Mouse (Mus musculus): Measurements from ENCODE around the gene Alkbh3. TPM values are rescaled to one million over a fixed set of nuclear protein-coding genes. Genes with fewer than 3 reads are reported as not detected.

The Alkbh3 gene
- total RNA-seq (2022), result 10 to 100 TPM; 20.7 to 31.5 (median 27.8) TPM

DNA sequence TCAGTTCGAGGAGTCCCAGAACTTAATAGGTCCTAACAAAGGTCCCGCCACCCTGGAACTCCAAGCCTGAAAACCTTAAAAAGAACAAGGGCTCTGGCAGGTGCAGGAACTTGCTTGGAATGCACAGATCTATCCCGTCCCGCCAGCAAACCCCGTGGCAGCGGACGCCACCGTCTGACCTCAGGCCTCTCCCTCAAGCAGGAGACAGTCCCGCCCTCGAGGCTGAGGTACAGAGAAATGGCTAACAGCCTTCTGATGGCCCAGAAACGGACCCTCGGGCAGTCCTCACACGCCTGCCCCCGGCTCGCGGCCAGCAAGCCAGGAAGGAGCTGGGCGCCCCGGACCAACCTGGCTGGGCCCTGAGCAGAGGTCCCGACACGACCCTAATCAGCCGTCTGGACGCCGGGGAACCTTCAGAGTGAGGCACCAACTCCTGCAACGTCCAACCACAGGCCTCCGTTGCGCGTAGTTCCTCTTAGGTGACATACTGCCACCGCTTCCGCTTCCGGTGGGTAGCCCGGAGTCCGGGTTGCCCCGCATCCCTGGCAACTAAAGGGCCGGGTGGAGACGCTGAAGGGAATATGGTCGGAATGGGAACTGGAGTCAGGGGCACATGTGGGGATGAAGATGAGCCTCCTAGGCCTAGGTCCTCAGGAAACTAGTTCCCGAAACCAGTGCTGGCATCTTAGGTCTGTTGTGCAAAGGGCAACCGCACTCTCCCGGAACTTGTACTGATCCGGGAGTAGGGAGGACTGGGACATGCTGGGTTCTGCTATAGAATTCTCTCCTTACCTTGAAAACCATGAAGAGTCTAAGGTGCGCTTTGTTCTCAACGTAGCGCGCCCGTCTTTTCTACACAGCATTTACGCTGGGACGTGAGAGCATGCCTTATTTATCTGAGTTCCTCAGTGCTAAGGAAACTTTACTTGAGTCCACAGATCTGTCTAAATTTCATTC, at the start of gene Alkbh3:
TSS of gene Alkbh3 (minus strand) at position 473 of the 957 bp plus-strand sequence.
- DNase-seq (ENCODE audit: low spot score in 2 of 2), result peak; percentile 88 to 92

DNA sequence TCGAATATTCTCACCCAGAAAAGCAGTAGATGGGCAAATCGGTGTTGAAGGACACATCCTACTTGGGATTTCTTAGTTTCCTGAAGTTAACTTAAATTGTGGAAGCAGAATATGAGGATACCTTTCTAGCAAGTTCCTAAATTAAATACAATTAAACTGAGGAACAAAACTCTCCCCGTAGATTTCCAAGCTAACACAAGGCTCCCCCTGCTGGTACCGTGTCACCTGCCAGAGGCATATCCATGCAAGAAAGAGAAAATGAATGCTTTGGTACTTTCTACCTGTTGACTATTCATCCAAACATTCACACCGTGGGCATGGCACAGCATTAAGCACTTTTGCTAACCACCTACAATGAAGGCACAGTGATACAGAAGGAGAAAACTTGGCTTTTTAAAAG, 48.9 kb upstream of the Alkbh3 start:
- no peak for DNase-seq (ENCODE audit: low spot score in 2 of 2)

DNA sequence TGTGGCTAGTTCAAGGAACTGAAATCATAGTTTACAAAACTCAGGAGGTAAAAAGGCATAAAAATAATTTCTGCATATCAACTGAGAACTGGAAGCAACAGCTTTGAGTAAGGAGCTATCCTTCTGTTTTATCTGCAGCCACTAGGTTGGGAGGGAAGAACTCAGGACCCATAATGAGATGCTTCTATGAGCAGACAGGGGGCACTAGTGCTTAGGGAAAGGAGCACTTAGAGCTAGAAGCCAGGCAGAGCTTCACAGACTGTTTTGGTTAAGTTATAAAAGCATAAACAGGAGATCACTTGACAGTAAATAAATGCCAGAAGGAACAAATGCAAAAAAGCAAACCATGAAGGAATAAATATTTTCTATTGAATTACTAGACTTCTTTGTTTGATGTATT, 44.2 kb upstream of the Alkbh3 start:
- DNase-seq (ENCODE audit: low spot score in 2 of 2), result no peak

DNA sequence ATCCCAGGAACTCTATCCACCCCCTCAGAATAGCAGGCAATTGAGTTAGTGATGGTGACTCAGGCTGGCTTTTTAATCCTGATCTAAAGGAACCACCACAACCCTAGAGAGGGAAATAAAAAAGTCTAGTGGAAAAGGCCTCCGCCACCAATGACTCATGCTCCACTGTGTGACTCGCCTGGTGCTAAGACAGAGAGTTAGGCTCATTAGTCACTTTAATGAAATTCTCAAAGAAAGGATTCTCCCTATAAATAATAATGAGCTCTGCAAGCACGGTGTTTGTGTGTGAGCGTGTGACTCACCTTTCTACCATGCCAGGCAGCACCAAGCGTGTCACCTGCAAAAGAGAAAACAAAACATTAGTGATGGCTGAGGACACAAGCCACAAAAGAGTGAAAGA, 41.3 kb upstream of the Alkbh3 start:
- DNase-seq (ENCODE audit: low spot score in 2 of 2), result no peak

DNA sequence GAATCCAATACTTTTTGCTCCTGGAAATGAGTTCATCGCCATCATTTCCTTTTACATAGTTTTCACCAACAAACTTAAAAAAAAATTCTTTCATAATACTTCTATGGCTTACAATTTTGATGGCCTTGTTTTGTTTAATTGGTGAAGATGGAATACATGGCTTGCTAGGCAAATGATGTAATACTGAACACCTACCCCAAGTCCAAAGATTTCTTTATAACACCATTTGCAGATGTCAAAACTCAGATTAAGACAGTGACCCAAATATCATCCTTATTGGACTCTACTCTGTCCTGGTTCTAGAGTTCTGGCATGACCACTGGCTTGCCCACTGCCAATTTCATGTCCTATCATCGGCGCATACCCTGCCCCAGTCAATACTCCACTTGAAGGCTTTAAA, 40.3 kb upstream of the Alkbh3 start:
- no peak for DNase-seq (ENCODE audit: low spot score in 2 of 2)

DNA sequence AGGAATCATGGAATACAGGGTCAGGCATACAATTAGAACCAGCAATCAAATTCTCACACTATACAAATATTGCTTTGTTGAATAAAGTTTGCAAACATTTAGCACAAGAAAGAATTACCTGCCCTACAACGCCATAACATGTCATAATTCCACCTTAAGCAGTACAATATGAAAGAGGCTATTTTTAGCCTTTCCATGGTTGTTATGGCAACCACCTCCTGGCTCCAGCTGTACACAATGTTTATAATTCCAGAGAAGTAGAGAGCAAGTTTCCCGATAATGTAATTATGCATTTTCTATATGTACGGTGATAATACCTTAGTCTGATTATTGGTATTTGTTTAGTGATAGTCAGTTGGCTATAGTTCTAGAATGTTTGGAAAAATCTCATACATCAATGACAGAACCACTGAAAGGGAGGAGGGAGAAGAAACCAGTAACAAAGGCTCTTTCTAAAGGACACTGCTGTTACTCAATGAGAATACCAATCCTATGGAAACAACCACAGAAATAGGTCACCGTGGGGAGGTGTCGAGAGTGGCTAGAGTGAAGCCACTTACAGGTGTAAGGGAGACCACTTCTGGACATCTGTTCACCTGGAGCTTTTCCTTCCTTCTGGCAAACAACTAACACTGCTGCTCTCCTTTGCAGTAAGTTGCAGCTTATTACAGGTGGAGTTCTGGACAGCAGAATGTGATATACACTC, 39.0 kb upstream of the Alkbh3 start:
- DNase-seq (ENCODE audit: low spot score in 2 of 2), result no peak

DNA sequence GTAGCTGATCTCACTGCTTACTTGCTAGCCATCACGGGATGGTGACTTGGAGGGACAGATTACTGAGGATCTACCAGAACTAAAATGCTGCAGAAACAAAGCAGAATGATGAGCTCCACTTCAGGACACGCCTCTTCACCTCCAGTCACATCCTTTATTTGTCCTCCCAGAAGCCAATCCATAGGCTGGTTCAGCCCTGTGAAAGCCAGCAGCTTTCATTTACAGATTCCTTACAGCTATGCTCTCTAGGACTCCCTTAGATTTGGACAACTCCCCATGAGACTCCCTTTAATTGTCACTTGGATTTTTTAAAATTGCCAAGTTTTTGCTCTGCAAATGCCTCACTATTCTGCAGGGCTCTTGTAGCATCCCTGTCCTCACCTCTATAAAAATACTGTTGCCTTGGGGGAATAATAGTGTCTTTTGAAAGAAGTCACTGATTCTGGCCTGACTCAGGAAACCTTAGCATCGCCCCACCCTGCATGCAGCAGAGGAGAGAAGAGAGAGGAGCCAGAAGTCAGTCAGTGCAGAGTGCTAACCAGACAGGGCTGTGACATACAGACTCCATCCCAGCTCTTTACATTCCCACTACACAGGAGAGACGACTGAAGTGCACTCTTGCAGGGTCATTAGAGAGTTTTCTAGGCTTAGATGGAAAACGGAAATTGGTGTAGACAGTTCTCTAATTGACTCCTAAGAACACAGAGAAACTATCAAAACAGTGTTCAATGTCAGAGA, 38.3 kb upstream of the Alkbh3 start:
- no peak for DNase-seq (ENCODE audit: low spot score in 2 of 2)

DNA sequence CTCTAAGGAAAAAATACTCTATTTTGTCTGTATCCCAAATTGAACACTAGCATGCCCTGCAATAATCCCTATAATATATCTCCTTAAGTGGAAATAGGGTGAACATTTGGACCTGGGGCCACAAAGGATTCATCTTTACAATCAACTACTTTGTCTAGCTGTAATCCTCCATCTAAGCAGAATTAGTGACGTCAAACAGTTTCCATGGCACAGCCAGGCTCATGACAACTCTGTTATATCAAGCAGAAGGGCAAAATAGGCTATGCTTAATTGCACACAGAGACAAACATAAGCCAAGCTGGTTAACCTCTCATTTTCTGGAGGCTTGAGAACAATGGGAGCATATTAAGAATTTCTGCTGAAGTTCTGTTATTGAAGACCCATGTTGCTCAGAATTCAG, 37.7 kb upstream of the Alkbh3 start:
- no peak for DNase-seq (ENCODE audit: low spot score in 2 of 2)

DNA sequence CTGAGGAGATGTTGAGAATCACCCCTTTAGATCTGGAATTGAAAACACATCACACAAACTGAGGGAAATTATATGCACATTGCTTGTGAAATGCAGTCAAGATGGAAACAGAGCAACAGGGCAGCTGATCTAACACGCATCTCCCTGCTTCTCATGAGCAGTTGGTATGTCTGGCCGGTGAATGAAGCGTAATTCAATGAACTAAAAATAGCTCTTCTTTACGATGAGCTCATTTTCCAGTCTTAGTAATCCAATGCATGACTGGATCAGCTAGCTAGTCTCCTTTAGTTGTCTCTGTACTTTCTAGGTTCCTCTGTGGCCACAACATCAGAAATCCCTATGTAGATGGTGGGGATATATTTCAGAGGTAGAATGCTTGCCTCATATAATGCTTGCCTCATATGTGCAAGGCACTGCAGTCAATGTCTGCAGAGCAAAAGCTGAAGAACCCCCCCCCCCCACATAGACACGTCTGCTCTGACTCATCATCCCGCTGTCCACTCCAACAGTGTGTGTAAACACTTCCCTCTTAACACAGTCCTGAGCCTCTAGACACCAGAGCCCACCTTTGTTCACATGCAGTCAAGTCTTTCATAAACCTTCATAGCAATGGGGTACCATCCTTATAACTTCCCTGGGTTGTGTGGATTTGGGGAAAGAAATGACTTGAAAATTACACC, 34.9 kb upstream of the Alkbh3 start:
- no peak for DNase-seq (ENCODE audit: low spot score in 2 of 2)

DNA sequence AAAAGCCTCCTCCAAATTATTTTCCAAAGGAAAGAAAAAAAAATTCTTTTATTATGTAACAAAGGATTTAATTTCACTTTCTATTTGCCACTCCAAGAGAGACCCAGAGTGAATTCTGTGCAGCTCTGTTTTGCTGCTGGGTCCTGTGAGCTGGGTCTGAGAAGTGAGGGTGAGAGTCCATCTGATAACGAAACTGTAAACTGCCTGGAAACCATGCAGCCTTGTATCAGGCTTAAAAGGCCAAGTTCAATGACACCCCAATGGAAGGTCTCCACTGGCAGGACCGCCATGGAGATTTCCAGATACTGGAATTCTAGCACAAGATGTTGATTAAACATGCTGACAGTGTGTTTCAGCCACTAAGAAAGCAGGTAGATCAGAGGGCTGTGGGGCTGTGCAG, 33.6 kb upstream of the Alkbh3 start:
- no peak for DNase-seq (ENCODE audit: low spot score in 2 of 2)

DNA sequence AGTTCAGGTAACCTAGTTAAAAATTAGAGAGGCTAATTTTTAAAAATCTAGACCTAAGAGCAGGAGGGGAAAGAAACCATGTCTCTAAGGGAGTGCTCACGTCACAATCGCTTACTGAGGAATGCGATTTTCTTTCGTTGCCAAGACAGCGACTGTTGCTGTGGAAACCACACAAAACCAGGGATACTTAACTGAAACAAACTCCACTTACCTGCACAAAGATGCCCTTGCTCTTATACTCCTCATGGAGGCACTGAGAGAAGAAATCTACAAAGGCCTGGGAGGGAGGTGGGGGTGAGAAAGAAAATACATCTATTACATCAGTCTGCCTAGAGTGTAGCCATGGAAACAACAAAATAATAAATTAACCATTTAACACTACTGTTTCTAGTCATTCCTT, 33.1 kb upstream of the Alkbh3 start:
- DNase-seq (ENCODE audit: low spot score in 2 of 2), result peak in 1 of 2 experiments; percentile 38

DNA sequence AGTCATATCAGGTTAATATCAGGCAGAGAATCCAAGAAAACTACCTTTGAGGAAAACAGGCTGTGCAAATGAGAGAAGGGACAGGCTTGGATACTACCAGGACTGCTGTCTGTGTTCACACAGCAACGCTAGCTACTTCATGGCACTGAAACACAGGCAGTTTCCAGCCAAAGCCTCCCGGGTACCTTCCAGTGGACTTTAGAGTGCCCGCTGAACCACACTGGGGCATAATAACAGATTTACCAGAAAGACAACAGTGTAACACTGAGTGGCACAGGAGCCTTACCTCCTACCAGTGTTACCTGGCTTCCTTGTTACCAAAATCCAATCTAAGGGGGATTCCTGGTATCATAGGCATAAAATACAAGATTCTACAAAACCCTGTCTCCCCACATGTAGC, 31.9 kb upstream of the Alkbh3 start:
- DNase-seq (ENCODE audit: low spot score in 2 of 2), result no peak

DNA sequence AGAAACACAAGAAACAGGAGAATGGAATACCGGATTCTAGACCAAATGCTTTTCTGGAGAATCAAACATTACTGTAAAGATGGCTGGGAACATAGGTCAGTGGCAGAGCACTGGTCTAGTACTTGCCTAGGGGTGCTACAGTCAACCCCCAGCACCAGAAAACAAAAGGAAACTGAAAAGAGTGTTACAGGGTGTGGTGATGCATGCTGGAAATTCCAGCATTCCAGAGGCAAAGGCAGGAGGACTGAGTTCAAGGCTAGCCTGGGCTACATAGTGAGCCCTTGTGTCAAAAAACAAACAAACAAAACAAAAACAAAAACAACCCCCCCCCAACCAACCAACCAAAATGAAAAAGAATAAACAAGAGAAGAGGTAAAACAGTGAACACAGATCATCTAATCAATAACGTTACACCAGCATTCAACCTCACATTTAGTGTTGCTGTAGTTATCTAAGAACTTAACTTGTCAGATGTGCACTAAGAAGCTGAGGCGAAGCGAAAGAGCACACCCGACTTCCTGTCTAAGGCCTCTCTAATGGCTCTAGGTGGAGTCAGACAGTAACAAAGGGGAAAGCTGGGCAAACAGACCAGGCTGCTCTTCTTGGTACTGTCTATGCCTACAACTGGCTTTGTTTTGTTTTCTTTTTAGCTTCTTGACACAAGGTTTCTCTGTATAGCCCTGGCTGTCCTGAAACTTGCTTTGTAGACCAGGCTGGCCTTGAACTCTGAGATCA, 30.0 kb upstream of the Alkbh3 start:
- DNase-seq (ENCODE audit: low spot score in 2 of 2), result no peak

DNA sequence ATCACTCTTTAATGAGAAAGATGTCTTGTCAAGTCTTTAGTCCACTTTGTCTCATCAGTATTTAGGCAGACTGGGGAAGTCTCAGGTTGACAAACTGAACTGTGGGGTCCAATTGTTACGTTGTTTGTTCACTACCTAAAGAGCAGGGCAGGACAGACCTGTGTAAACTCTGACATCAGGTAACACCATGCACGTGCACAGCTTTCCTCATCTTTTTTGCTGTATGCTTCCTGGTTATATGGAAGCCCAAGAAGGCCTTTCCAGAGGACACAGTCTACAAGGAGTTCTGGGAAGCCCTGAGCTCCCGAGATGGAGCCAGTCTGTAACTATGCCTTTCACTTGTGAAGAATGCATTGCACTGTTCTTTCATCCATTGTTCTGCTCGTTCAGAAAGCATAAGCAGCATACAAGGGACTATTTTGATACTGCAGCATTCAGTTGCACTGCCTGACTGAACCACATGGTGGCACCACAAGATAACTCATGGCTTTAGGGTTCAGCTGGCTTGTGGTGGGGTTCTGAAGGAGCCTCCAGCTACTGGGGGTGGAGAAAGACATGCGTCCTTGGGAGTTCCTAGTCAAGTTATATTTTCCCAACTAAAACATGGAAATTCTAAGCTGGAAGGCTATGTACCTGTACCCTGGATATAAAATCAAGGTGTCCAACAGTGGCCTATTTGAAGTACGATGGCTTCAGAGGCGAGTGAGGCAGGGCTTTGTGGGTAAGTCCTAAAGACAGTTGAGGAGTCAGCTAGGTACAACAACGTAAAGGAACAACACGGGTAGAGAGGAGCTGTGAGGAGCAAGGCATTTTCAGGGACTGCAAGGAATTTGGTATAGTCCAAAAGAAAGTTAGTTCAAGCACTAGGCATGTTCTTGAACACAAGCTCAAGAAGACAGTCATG, 25.1 kb upstream of the Alkbh3 start:
- peak; percentile 75 to 91 for DNase-seq (ENCODE audit: low spot score in 2 of 2)

DNA sequence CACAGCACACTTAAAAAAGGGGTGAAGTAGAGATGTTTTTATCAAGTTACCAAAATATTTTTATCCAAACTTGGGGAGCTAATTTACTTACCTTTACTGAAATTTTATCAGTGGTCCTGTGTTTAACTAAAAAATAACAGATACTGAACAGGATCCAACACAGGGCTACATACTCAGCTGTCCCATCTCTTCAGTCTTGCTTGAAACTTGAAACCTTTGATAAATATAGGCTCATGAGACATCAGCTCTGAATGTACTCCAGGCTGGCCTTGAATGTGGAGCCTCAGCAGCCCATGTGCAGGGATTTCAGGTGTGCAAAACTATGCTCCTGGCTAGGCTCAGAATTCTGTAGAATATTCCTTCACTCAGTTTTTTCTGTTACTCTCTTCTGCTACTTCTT, 20.0 kb upstream of the Alkbh3 start:
- DNase-seq (ENCODE audit: low spot score in 2 of 2), result no peak

DNA sequence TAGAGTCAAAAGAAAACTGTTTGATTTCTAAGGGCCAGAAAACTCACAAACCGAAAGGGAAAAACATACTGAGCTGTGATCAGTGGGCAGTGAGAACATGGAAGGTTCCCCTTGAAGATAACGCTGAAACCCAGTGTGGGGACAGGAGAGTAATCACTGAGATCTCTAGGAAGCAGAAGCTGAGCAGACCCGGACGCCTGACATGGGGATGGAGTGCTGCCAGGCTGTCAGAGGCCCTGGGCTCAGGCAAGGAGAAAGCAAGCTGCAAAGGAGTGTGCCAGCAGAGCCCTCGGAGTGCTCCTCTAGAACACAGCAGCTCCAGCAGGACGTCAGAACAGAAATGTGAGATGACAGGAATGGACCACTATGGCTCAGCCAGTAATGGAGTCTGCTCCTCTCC, 14.0 kb upstream of the Alkbh3 start:
- DNase-seq (ENCODE audit: low spot score in 2 of 2), result no peak

DNA sequence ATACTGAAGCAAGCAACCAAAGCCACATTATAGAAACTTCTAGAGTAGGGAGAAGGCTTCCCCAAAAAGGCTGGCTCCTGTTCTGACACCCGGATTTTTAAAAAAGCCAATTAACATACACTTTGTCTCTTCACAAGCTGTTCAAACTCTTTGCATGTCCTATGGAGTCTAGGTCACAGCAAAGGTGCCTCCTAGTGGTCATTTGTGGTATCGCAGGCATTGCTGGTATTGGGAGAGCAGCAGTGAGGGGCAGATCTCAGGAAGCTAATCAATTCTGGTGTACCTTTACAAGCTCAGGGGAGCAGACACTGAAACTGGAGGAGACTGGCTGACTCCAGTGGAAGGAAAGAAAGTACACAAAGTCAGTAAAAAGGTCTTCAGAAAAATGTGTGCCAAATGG, 8.3 kb downstream of the Alkbh3 start:
- peak; percentile 78 to 95 for DNase-seq (ENCODE audit: low spot score in 2 of 2)

DNA sequence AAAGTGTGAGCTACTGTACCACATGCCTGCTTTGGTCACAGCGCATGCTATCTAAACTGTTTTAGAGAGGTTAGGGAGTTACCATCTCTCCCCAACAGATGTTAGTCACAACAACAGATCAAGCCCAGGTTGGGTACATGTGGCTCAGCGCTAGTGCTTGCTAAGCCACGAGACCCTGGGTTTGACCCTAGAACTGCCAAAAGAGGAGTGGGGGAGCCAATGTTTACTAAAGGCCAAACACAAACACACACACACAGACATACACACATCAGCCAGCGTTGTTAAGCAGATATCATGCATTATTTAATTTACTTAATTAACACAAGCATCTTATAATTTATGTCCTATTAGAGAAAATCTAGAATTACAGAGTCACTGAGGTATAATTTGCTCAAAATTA, 8.7 kb downstream of the Alkbh3 start:
- no peak for DNase-seq (ENCODE audit: low spot score in 2 of 2)

DNA sequence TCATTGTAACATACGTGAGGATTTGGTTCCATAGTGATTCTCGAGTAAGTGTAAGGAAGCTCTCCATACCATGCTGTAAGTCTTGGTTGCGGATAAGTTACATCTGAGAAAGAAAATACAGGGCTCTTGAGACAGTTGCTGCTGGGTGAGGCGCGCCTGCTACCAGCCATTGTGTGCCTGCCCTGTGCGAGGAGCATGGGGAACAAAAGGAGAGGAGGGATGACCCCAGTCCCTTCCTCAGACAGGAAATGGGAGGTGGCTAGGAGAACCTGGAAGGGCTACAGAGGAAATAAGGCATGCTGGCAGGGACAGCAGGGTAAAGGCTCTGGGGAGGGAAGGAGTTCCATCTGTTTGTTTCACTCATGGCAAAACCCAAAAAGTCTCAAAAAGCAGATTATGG, 9.2 kb downstream of the Alkbh3 start:
- DNase-seq (ENCODE audit: low spot score in 2 of 2), result no peak

DNA sequence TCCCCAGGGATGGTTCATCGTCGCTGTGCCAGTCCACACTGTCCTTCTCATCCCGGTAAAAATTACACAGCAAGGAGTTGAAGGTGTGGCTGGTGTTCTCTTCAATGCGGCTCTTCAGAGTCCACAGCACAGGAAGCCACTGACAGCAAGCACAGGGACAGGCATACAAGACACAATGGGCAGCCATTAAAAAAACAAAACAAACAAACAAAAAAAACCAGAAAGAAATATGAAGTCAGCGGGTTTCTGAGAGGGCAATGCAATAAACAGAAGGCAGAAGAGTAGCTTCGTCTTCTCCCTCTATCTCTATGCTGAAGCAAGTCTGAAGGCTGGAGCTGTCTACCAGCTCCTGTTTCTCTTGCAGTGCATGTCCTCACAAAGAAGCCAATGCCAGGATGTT, 14.4 kb downstream of the Alkbh3 start, which contains the start of gene Gm27027:
TSS of gene Gm27027 (minus strand) at position 101 of the 400 bp plus-strand sequence.
- DNase-seq (ENCODE audit: low spot score in 2 of 2), result no peak

All from layer of hippocampus, adult 8-10 months (tissue).